In the genomic region with DNA sequence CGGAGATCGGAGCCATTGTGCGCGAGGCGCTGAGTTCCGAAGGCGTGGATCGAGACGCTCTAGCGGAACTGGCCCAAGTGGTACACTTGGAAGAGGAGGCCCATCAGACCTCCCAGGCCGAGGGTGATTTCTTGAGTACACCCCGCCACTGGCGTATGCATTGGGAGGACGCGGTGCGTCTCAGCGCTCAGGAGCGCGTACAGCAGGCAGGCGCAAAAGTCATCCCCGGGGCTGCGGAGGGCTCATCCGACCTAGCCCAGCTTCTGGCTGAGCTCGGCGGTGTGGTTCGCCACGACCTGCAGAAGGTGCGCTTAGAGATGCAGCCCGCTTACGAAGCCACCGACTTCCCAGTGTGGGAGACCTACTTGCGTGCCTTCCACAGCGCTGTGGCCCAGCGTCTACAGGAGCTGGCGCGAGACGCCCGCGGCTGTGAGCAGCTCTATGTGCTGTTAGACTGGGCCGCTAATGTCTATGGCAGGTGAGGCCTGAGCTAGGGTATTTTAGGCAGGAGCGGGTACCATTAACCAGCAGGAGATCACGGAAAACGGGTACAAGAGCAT, we compare ENCODE assay signal across 9 mouse cellular contexts. TPM values are rescaled to one million over a fixed set of nuclear protein-coding genes. Genes with fewer than 3 reads are reported as not detected.
DNase-seq lines count a peak whose midpoint lies in the region; ATAC-seq and TF ChIP-seq lines count a peak whose summit lies in the region.
"Had no signal": no experiment of that assay in that cellular context is flagged by ENCODE, and none has a peak within 500 bp of the region (broad histone marks: within the 10 kb centered on the region; RNA-seq: fewer than 3 reads in every experiment).

No protein-coding gene starts in this region.

- WGBS in midbrain, embryonic 11.5 days = 3% methylated on average over 43 of the region's 43 CpGs

- H3K9me3 ChIP-seq in midbrain, embryonic 11.5 days (ENCODE audit: control insufficient read depth, low read length) = no peaks in the 10 kb centered on the region

- no peak for TF ChIP-seq CTCF in left cerebral cortex, adult 2 months (IDR thresholded peaks at IDR 0.05)

- no peak overlapping the region for H3K9ac ChIP-seq in midbrain, embryonic 11.5 days (ENCODE audit: low read length)

- H3K4me2 ChIP-seq in midbrain, embryonic 11.5 days = peak overlapping the region; percentile 32

- peak; percentile 89 for DNase-seq in heart, adult 11 months
- no peak for DNase-seq in heart, postnatal 4 days
- peak; percentile 2 for DNase-seq in urinary bladder, postnatal 14 days (ENCODE audit: low spot score)
- DNase-seq in urinary bladder, postnatal 36 days (ENCODE audit: low spot score in 2 of 2) = no peak
- DNase-seq in midbrain, embryonic 11.5 days (ENCODE audit: low spot score, missing footprints) = peak; percentile 93
- DNase-seq in left cerebral cortex, adult 2 months (ENCODE audit: extremely low spot score in 1 of 2, low spot score in 2 of 2) = no peak
- no peak for DNase-seq in adrenal gland, postnatal 36 days
- no peak for DNase-seq in adrenal gland, postnatal 25 days
- DNase-seq: cerebellum, adult 11 months had no signal

- H3K27me3 ChIP-seq in midbrain, embryonic 11.5 days (ENCODE audit: control insufficient read depth, insufficient read depth, low read length) = peaks cover 65% of the 10 kb centered on the region

- H3K36me3 ChIP-seq in midbrain, embryonic 11.5 days (ENCODE audit: control insufficient read depth, insufficient read depth, low read length) = no peaks in the 10 kb centered on the region

- peaks cover 1% of the 10 kb centered on the region; the same call in 1 of the 2 replicates for H3K4me1 ChIP-seq in midbrain, embryonic 11.5 days (ENCODE audit: control insufficient read depth, insufficient read depth, low read length)

- intact Hi-C loops in left cerebral cortex, adult 2 months (cut with DNase I) = loop anchor here (2.0 kb wide), 1 partner anchor 45 kb away; no protein-coding TSS in a partner anchor

- no peak overlapping the region for H3K27ac ChIP-seq in midbrain, embryonic 11.5 days (ENCODE audit: low read depth, low read length)
- no peak overlapping the region for H3K27ac ChIP-seq in left cerebral cortex, adult 2 months

- H3K4me3 ChIP-seq in midbrain, embryonic 11.5 days (ENCODE audit: low read depth, low read length) = 0 out of 2 replicates have a peak overlapping the region, but pooled peaks have one; percentile 14
- H3K4me3 ChIP-seq in left cerebral cortex, adult 2 months = no peak overlapping the region

- ATAC-seq in midbrain, embryonic 11.5 days (ENCODE audit: low FRiP score) = no peak

RNA-seq across cellular contexts. Expression of a gene that starts 6.8 kb away (rescaled TPM):
- total RNA-seq in heart, postnatal 4 days (2021) = 1 to 10 TPM; 7.3 to 8.7 TPM
- polyA plus RNA-seq in midbrain, embryonic 11.5 days (2014; fragmentation: Nextera tagmentation; extraction: Ambion mirVana) = 2.3 and 2.9 TPM in 2 replicates
- under 1 TPM; 0.54 to 0.96 TPM for total RNA-seq in left cerebral cortex, adult 2 months (2021)
- 1 to 10 TPM; 4.8 to 6.7 TPM for total RNA-seq in adrenal gland, postnatal 36 days (2021)
- total RNA-seq in adrenal gland, postnatal 25 days (2021) = 4.4 and 5.7 TPM in 2 replicates

RNA-seq across cellular contexts. Expression of a gene that starts 17.0 kb away (rescaled TPM):
- total RNA-seq in heart, postnatal 4 days (2021) = not detected
- not detected in 2 replicates for polyA plus RNA-seq in midbrain, embryonic 11.5 days (2014; fragmentation: Nextera tagmentation; extraction: Ambion mirVana)
- total RNA-seq in left cerebral cortex, adult 2 months (2021) = 1 to 10 TPM; 1.3 to 2.8 TPM
- under 1 TPM in 1 of 2 experiments, not detected in 1; 0.59 TPM for total RNA-seq in adrenal gland, postnatal 36 days (2021)
- 0.85 TPM in 1 of 2 replicates, not detected in the other for total RNA-seq in adrenal gland, postnatal 25 days (2021)

RNA-seq across cellular contexts. Expression of a gene that starts 18.6 kb away (rescaled TPM):
- 10 to 100 TPM; 19.1 to 23.3 TPM for total RNA-seq in heart, postnatal 4 days (2021)
- 1.1 and 2.3 TPM in 2 replicates for polyA plus RNA-seq in midbrain, embryonic 11.5 days (2014; fragmentation: Nextera tagmentation; extraction: Ambion mirVana)
- total RNA-seq in left cerebral cortex, adult 2 months (2021) = under 1 TPM; 0.82 to 0.84 TPM
- 10 to 100 TPM; 13.9 to 14.3 TPM for total RNA-seq in adrenal gland, postnatal 36 days (2021)
- total RNA-seq in adrenal gland, postnatal 25 days (2021) = 7.2 and 15.0 TPM in 2 replicates

RNA-seq across cellular contexts. Expression of a gene that starts 46.1 kb away (rescaled TPM):
- total RNA-seq in heart, postnatal 4 days (2021) = 100 to 1,000 TPM; 112 to 116 TPM
- 28.1 and 28.2 TPM in 2 replicates for polyA plus RNA-seq in midbrain, embryonic 11.5 days (2014; fragmentation: Nextera tagmentation; extraction: Ambion mirVana)
- total RNA-seq in left cerebral cortex, adult 2 months (2021) = 100 to 1,000 TPM; 137 to 142 TPM
- 100 to 1,000 TPM; 112 to 153 TPM for total RNA-seq in adrenal gland, postnatal 36 days (2021)
- 123 and 157 TPM in 2 replicates for total RNA-seq in adrenal gland, postnatal 25 days (2021)

Comparison
In these comparisons a context has a peak if more than half of its experiments do, and no peak if none do; other contexts are left out.
1. DNase-seq: peak in heart, adult 11 months (single experiment), urinary bladder, postnatal 14 days (single experiment) and midbrain, embryonic 11.5 days (single experiment); none in heart, postnatal 4 days (single experiment), urinary bladder, postnatal 36 days (0 of 2), left cerebral cortex, adult 2 months (0 of 2), adrenal gland, postnatal 36 days (0 of 2) and adrenal gland, postnatal 25 days (single experiment).